Mouse (Mus musculus): ENCODE measurements around the gene Lyz2.

- TF ChIP-seq TCF12 (IDR thresholded peaks at IDR 0.05; ENCODE audit: low read depth, low read length) = no peak
- no peak for TF ChIP-seq MXI1 (IDR thresholded peaks at IDR 0.05; ENCODE audit: low read depth, low read length)
- TF ChIP-seq POLR2A (IDR thresholded peaks at IDR 0.05; ENCODE audit: control insufficient read depth in 1 of 2, insufficient read depth in 1 of 2, low read depth in 1 of 2, low read length in 2 of 2, poor library complexity in 1 of 2) = no peak
- no peak for TF ChIP-seq HCFC1 (IDR thresholded peaks at IDR 0.05; ENCODE audit: low read depth, low read length)
- TF ChIP-seq USF2 (IDR thresholded peaks at IDR 0.05; ENCODE audit: borderline replicate concordance in 1 of 2, insufficient read depth in 1 of 2, low read depth in 1 of 2, low read length in 2 of 2) = no peak
- TF ChIP-seq RCOR1 (IDR thresholded peaks at IDR 0.05; ENCODE audit: low read depth, low read length) = no peak
- TF ChIP-seq CTCF (IDR thresholded peaks at IDR 0.05 in 2 of 3, conservative IDR thresholded peaks at IDR 0.05 in 1 of 3; ENCODE audit: control insufficient read depth in 1 of 3, insufficient read depth in 1 of 3, low read depth in 2 of 3, low read length in 3 of 3, poor library complexity in 1 of 3, severe bottlenecking in 1 of 3) = no peak
- no peak for TF ChIP-seq ELF1 (IDR thresholded peaks at IDR 0.05; ENCODE audit: low read depth, low read length)
- no peak for TF ChIP-seq ZMIZ1 (IDR thresholded peaks at IDR 0.05; ENCODE audit: low read depth, low read length)
Observed at GRCm38 (mm10) chr10:117286366-117286970, 4.3 kb upstream of the Lyz2 start.
